Mouse (Mus musculus) adrenal gland, adult (tissue): ENCODE data around the gene Ftcd.

Experiments used
- DNase-seq, 2 experiments: peaks; one replicate each; pipeline ENCODE4 v3.0.0; 2022 to 2023; ENCODE audit warnings: low spot score in 1 of 2; ENCODE audit not compliant: inconsistent age in 2 of 2

Ftcd gene

DNA sequence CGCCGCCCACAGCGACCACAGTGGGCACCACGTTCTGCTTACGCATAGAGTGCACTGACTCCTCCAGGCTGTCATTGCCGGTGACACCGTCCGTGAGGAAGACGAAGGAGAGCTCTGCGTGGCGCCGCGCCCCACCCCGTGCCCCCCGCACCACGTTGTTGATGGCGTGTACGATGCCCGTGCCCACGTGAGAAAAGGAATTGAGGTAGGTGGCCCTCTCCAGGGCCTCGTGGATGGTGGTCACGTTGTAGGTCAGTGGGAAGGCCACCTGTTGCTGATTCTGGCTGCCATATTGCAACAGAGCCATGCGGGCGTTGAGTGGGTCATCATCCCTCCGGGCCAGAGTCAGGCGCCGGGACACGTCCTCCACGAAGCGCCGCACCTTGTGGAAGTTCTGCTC is 20.9 kb downstream of the Ftcd start:
- DNase-seq, result no peak

DNA sequence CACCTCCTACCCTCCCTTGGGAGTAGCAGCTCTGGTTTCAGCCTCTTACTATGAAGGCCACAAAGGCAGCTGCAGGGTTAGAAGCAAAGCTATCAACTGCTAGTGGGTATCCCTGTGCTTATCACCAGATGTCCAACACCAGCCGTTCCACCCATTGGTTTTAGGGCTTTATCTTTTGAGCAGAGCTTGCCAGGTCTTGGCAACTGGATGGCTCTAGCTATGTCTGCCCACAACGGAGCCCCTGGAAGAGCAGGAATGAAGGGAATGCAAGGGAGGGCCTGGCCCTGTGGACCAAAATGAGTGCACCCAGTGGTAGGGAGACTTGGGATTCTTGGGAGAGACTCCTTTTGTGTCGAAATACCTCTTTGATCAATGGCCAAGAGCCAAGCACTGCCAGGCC is 27.2 kb downstream of the Ftcd start:
- DNase-seq, result no peak

DNA sequence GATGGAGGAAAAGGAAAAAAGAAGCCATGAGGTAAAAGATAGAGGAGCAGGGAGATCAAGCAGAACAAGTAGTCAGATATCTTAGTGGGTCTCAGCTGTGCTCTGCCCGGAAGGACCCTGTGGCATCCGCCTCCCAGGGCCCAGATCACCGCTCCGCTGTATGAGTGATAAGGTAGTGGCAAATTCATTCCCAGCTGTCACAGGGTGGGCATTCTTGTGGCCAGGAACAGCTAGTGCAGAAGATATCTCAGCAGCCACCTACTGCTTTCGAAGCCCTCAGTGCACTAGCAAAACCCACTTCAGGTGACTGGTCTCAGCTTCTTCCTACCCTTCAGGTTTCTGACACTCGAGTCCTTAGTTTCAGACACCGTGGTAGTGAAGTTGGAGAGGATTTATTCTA is 37.0 kb downstream of the Ftcd start:
- no peak for DNase-seq

DNA sequence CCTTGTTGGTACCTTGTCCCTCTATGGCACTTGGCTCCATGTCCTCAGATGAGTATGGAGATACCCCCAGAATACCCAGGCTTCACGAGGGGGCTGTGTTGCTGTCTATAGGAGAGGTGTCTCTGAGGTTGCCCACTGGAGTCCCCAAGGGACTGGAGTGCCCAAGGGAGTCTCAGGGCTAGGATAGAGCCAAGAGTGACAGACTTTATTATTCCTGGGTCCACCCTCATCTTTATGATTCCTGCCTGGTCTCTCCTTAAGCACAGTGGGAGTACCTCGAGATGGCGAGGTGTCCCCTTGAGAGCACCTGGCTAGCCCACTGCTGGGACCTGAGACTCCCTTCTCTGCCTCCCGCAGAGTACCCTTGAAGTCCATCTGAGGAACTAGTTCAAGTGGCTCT is 47.0 kb downstream of the Ftcd start:
- DNase-seq, result no peak

DNA sequence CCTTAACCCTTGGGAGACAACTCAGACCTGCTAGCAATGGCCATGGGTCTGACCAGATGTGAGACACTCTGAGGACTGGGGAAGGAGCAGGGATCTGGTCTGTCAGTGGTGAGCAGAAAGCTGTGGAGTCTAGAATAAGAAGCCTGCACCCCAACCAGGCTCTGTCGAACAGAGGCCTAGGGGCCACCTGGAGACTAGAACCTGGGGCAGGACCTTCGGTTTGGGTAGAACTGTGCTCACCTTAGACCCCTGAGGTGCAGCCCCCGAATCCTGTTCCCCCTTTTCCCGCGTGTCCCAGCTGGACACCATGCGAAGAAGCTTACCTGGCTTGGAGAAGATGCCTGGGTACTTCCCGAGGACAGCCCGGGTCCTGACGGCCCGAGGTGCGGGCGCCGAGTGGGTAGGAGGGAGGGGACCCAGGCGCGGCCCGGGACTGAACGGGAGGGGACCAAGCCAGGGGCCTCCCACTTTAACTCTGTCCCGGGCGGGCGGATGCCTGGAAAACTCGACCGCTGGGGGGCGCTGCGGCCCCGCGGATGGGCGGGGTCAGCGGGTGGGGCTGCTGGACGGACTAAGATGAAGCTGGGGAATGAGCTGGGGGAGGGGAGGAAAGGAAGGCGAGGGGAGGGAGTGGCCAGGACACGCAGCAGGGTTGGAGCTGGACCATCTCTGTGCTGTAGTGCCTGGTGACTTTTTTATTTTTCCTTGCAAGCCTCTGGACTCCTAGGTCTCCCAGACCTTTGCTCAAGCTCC is 47.7 kb downstream of the Ftcd start, which contains the start of gene Col6a2:
TSS of gene Col6a2 (minus strand) at position 703 of the 753 bp plus-strand sequence.
- DNase-seq, result peak; percentile 80 to 93

DNA sequence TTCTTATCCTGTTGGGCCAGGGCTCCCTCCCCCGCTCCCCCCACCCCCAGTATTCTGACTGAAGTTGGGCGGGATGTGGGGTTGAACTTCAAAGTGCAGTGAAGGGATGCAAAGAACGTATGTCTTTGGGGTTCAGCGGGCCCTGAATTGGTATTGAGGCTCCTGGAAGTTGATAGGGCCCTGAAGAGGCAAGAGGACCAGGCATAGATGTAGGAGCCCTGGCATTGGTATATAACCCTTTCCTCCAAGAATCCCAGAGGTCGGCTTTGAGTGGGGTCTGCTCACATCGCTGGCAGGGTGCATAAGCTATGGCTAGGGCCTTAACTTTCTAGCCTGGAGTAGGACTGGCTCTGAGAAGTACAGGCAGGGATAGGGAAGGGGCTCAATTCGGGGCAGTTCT is 48.3 kb downstream of the Ftcd start:
- no peak for DNase-seq

DNA sequence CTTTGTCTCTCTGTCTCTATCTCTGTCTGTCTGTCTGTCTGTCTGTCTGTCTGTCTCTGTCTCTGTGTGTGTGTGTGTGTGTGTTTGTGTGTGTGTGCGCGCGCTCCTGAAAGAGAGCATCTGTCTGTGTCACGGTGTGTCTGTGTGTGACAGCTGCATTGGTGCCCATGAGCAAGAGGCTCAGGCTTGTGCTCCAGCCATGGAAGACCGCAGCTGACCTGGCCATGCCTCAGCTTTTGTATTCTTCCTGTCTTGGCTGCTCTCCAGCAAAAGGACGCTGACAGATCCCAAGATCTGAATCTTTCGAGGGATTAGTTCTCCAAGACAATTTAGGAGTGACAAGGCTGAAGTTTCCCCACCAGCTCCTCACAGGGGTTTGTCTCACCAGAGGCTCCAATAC is 49.5 kb downstream of the Ftcd start:
- DNase-seq, result no peak

DNA sequence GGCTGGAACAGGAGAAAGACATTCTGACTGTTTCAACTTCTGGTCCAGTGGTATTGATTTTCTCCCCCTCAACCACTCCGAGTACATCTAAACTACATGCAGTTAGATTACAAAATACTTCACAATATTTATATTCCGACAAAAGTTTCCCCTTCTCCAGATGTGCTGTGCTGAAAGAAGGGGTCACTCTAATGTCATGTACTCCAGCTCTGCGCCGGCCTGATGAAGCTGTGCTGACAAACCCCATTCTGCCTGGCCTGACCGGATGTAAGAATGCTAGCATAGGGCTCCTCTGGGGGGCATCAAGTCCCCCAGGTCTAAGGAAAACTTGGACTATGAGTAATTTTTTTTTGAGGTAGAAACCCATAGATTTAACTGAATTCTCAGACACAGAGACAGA is 52.3 kb downstream of the Ftcd start:
- no peak for DNase-seq

DNA sequence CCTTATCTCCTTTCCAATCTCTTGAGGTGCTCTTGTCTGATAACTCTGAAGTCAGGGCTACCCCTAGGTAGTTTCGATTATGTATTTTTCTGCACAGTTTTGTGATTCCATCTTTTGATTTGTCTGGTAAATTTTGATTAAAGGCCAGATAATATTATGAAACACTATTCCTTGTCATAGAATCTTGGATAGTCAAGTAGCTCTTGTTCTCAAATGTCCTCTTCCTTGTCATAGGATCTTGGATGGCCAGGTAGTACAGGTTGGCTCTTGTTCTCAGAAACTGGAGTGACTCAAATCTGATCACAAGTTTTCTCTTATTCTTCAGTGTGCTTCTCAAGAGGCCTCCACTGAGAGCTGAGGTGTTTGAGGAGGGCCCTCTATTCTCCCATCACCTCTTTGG is 55.2 kb downstream of the Ftcd start:
- no peak for DNase-seq

DNA sequence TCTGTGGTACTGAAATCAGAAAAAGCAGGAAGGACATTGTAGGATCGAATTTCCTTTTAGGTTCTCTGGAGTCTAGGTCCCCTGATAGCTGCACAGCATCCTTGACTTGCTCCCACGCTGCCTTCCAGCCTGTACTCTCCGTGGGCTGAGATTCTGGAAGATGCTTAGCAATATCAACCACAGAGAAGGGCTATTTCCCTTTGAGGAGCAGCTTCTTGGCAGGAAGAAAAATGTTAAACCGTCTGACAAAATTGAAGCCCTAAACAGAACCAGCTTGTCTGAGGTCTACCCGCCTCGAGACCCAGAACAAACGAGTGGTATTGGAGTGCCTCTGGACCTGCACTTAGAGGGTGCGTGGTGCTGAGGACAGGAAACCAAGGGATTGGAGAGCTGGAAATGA is 57.2 kb downstream of the Ftcd start:
- DNase-seq, result no peak

DNA sequence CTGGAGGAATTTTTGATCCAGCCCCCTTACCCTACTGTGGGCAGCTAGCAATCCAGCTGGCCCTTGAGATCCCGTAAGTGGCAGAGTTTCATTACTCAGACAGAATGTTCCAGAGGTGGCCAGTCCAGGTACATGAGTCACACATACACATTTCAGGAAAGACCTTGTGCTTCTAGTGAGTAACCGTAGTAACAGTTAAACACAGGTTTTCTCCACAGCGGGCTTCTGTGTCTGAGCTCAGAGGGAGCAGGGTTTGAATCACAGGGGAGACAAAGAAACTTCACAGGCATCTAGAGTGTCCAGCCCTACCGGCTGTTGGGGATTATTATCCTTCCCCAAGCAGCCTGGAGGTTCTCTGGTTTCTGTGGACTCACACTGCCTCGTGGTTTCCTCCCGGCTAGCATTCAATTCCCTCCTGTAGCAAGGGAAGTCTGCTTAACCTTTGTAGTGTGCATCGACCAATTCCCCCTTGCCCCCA is 58.7 kb downstream of the Ftcd start:
- DNase-seq, result no peak

DNA sequence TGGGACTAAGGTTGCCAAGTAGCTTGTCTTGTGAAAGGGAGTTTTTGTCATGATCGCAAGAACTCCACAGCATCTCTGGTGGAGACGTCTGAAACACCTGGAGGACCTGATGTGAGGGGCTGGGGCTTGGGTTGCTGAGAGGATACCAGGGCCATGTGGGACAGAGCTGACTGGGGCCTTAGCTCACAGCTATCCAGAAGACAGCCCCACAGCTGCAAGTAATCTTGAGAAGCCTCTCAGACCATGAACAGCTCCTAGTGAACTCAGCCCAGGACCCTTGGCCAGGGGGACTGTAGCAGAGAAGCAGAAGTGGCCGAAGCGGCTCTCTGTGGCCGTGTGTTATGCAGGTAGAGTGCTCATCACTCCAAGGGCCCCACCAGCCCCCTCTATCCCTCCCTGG is 59.1 kb downstream of the Ftcd start:
- DNase-seq, result no peak

DNA sequence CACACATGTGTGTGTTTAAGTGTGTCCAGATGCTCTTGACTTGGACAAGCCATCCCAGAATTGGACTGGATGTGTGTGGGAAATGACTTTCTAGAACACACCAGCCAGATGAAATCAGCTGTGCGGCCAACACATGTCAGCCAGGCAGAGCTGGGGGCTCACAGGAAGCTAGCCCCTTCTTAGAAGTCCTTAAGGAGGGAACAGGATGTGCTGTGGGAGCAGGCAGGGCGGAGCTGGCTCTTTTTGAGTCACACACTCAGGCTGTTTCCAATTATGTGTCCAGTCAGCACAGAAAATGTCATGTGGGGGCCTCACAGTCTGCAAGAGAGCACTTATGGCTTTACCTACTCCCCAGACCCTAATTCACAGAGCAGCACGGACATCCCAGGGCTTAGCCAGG is 60.6 kb downstream of the Ftcd start:
- DNase-seq, result no peak

DNA sequence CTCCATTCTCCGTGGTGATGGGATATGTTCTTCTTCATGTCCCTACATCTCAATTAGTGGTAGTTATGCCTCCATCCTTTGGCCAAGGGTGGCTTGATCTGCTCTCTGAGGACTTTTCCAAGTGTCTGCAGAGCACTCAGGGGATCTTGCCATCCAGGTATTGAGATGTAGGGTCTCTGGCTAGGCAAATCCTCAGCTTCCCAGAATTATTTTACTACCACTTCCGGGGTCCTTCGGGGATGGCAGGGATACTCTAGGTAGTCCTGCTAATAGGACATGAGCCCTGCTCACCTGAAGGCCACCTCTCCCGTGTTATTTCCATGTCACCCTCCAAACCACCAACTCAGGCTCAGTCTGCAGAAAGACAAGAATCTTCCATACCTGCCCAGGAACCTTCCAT is 61.2 kb downstream of the Ftcd start:
- no peak for DNase-seq
